Mouse (Mus musculus) lung, embryonic 16.5 days (tissue): ENCODE results near the gene Grn. TPM values are rescaled to one million over a fixed set of nuclear protein-coding genes. Genes with fewer than 3 reads are reported as not detected.

ENCODE experiments used
- ATAC-seq: fragments of 200-750 bp; cut with Nextera tagmentation; 2 replicates; pipeline ENCODE4 v1.8.0; 2017; ENCODE audit warnings: low read depth, mild to moderate bottlenecking, moderate library complexity
- H3K27ac ChIP-seq: fragments of 300-500 bp; sonication (generic); 2 replicates; pipeline ENCODE4 v1.5.1; 2014; ENCODE audit warnings: mild to moderate bottlenecking, control low read depth, low read length
- H3K27me3 ChIP-seq: fragments of 300-500 bp; sonication (generic); 2 replicates; pipeline ENCODE4 v1.6.1; 2014; ENCODE audit warnings: low read depth, low read length, mixed read lengths; ENCODE audit not compliant: control insufficient read depth, insufficient read depth
- H3K36me3 ChIP-seq: fragments of 300-500 bp; sonication (generic); 2 replicates; pipeline ENCODE4 v1.6.1; 2014; ENCODE audit warnings: low read length; ENCODE audit not compliant: control insufficient read depth, insufficient read depth
- H3K4me1 ChIP-seq: fragments of 300-500 bp; sonication (generic); replicated peaks from 2 replicates; pipeline ENCODE4 v1.6.1; 2014; ENCODE audit warnings: low read length, mixed read lengths; ENCODE audit not compliant: control insufficient read depth, insufficient read depth
- H3K4me2 ChIP-seq: fragments of 300-500 bp; sonication (generic); 2 replicates; pipeline ENCODE4 v1.6.1; 2014; ENCODE audit warnings: low read depth, low read length, control low read depth
- H3K4me3 ChIP-seq: fragments of 300-500 bp; sonication (generic); 2 replicates; pipeline ENCODE4 v1.5.1; 2014; ENCODE audit warnings: mild to moderate bottlenecking, low read length, control low read depth
- H3K9ac ChIP-seq: fragments of 300-500 bp; sonication (generic); 2 replicates; pipeline ENCODE4 v1.6.1; 2014; ENCODE audit warnings: low read length, control low read depth
- H3K9me3 ChIP-seq: fragments of 300-500 bp; sonication (generic); 2 replicates; pipeline ENCODE4 v1.6.1; 2016; ENCODE audit warnings: low read length; ENCODE audit not compliant: control insufficient read depth
- WGBS: fragments of 180-500 bp; shearing (Covaris S2); extraction: QIAGEN DNeasy Blood & Tissue Kit; methylation state at CpG from one replicate; pipeline ENCODE4 v1.1.7; 2014; 5-methylcytosine and 5-hydroxymethylcytosine counted together
- polyA plus RNA-seq: library from polyadenylated mRNA; unstranded; fragments of >200 nt; fragmentation: Nextera tagmentation; extraction: Ambion mirVana; gene quantifications from 2 replicates; pipeline ENCODE4 v1.2.1, GENCODE M21; 2015

Gene Grn
- polyA plus RNA-seq, 1 experiment from 2014 or later, result 195 TPM

GRCm38 (mm10) chr11:102436471-102436790, 6.3 kb downstream of the Grn start:
- no peak for ATAC-seq
- Histone ChIP-seq H3K4me2 (no peak overlapping the region), H3K36me3 (peaks cover 29% of the 10 kb centered on the region), H3K4me3 (no peak overlapping the region), H3K4me1 (peaks cover 24% of the 10 kb centered on the region), H3K9me3 (no peaks in the 10 kb centered on the region), H3K9ac (no peak overlapping the region), H3K27me3 (no peaks in the 10 kb centered on the region), H3K27ac (no peak overlapping the region)
- 74% methylated on average over 10 of the region's 10 CpGs for WGBS

GRCm38 (mm10) chr11:102437120-102438061, 7.3 kb downstream of the Grn start:
- peak overlapping the region; percentile 49 for H3K4me3 ChIP-seq
- WGBS, result 10% methylated on average over 86 of the region's 87 CpGs
- H3K9me3 ChIP-seq, result no peaks in the 10 kb centered on the region
- peak; percentile 61 for ATAC-seq
- H3K27ac ChIP-seq, result peak overlapping the region; percentile 7; the same call in 1 of the 2 replicates
- H3K27me3 ChIP-seq, result no peaks in the 10 kb centered on the region
- H3K9ac ChIP-seq, result peak overlapping the region; percentile 58
- H3K4me2 ChIP-seq, result peak overlapping the region; percentile 94
- H3K4me1 ChIP-seq, result peaks cover 17% of the 10 kb centered on the region
- H3K36me3 ChIP-seq, result peaks cover 35% of the 10 kb centered on the region

- H3K36me3 ChIP-seq, result peaks cover 41% of the 10 kb centered on the region
- H3K27me3 ChIP-seq, result no peaks in the 10 kb centered on the region
- H3K4me1 ChIP-seq, result peaks cover 17% of the 10 kb centered on the region
- no peaks in the 10 kb centered on the region for H3K9me3 ChIP-seq
- H3K9ac ChIP-seq, result peak overlapping the region; percentile 58
- no peak overlapping the region for H3K27ac ChIP-seq
- whole genome bisulfite sequencing, result 15% methylated on average over 76 of the region's 77 CpGs
- peak; percentile 50 for ATAC-seq
- peak overlapping the region; percentile 49 for H3K4me3 ChIP-seq
- peak overlapping the region; percentile 94 for H3K4me2 ChIP-seq
Measured at GRCm38 (mm10) chr11:102438212-102439092, 8.3 kb downstream of the Grn start.

GRCm38 (mm10) chr11:102439093-102440082, 9.3 kb downstream of the Grn start:
- peaks cover 23% of the 10 kb centered on the region for H3K4me1 ChIP-seq
- no peak overlapping the region for H3K9ac ChIP-seq
- no peak overlapping the region for H3K4me2 ChIP-seq
- no peaks in the 10 kb centered on the region for H3K27me3 ChIP-seq
- ATAC-seq, result no peak
- no peaks in the 10 kb centered on the region for H3K9me3 ChIP-seq
- H3K27ac ChIP-seq, result no peak overlapping the region
- H3K36me3 ChIP-seq, result peaks cover 41% of the 10 kb centered on the region
- H3K4me3 ChIP-seq, result no peak overlapping the region
- WGBS, result 77% methylated on average over 14 of the region's 14 CpGs

- Histone ChIP-seq H3K4me3 (no peak overlapping the region), H3K4me2 (no peak overlapping the region), H3K27me3 (no peaks in the 10 kb centered on the region), H3K9ac (no peak overlapping the region), H3K4me1 (peaks cover 31% of the 10 kb centered on the region), H3K9me3 (no peaks in the 10 kb centered on the region), H3K27ac (no peak overlapping the region), H3K36me3 (peaks cover 39% of the 10 kb centered on the region)
- 92% methylated on average over 8 of the region's 8 CpGs for WGBS
- no peak for ATAC-seq
Measured at GRCm38 (mm10) chr11:102440255-102440654, 10.1 kb downstream of the Grn start.

GRCm38 (mm10) chr11:102441434-102441833, 11.3 kb downstream of the Grn start:
- H3K9me3 ChIP-seq, result no peaks in the 10 kb centered on the region
- no peak overlapping the region for H3K4me2 ChIP-seq
- no peak overlapping the region for H3K4me3 ChIP-seq
- H3K36me3 ChIP-seq, result peaks cover 28% of the 10 kb centered on the region
- ATAC-seq, result no peak
- no peaks in the 10 kb centered on the region for H3K27me3 ChIP-seq
- no peak overlapping the region for H3K27ac ChIP-seq
- H3K4me1 ChIP-seq, result peaks cover 41% of the 10 kb centered on the region
- no peak overlapping the region for H3K9ac ChIP-seq
- WGBS, result 75% methylated on average over 3 of the region's 3 CpGs

- no peaks in the 10 kb centered on the region for H3K9me3 ChIP-seq
- H3K36me3 ChIP-seq, result peaks cover 28% of the 10 kb centered on the region
- no peaks in the 10 kb centered on the region for H3K27me3 ChIP-seq
- H3K9ac ChIP-seq, result no peak overlapping the region
- no peak overlapping the region for H3K27ac ChIP-seq
- peaks cover 42% of the 10 kb centered on the region for H3K4me1 ChIP-seq
- WGBS, result 83% methylated on average over 6 of the region's 6 CpGs
- H3K4me2 ChIP-seq, result no peak overlapping the region
- no peak overlapping the region for H3K4me3 ChIP-seq
- ATAC-seq, result no peak
Measured at GRCm38 (mm10) chr11:102442089-102442488, 12.0 kb downstream of the Grn start.

GRCm38 (mm10) chr11:102443740-102444139, 13.6 kb downstream of the Grn start:
- Histone ChIP-seq H3K4me2 (no peak overlapping the region), H3K27me3 (no peaks in the 10 kb centered on the region), H3K9me3 (no peaks in the 10 kb centered on the region), H3K9ac (no peak overlapping the region), H3K4me1 (peaks cover 39% of the 10 kb centered on the region), H3K4me3 (no peak overlapping the region), H3K36me3 (peaks cover 28% of the 10 kb centered on the region), H3K27ac (no peak overlapping the region)
- WGBS, result 69% methylated on average over 12 of the region's 12 CpGs
- ATAC-seq, result no peak
